Mouse (Mus musculus): ENCODE results near the gene Anln. TPM values are rescaled to one million over a fixed set of nuclear protein-coding genes. Genes with fewer than 3 reads are reported as not detected.
"Not testable (repeated sequence)": the region's sequence is repeated elsewhere in the genome, so short reads cannot be mapped to it uniquely, and the experiment has no call there.

Anln gene
- polyA plus RNA-seq, 1 experiment from 2014 or later, result 38.7 TPM

DNA sequence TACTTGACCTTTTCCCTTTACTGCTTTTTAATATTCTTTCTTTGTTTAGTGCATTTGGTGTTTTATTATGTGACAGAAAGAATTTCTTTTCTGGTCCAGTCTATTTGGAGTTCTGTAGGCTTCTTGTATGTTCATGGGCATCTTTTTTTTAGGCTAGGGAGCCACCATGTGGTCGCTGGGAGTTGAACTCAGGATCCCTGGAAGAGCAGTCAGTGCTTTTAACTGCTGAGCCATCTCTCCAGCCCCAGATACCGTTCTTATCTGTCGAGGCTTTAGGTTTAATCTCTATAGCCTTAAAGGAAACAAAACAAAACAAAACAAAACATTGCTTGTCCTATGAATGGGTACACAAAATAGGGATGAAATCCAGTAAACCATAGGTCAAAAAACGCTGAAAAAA, 19.4 kb upstream of the Anln start:
- not testable (repeated sequence) for H3K27me3 ChIP-seq (replicated peaks; ENCODE audit: control insufficient read depth, insufficient read depth, low read length); H3K4me2 ChIP-seq (ENCODE audit: low read depth, low read length); DNase-seq (ENCODE audit: low spot score); H3K4me3 ChIP-seq (ENCODE audit: low read depth, low read length); H3K36me3 ChIP-seq (ENCODE audit: control insufficient read depth, insufficient read depth, low read length); H3K4me1 ChIP-seq (ENCODE audit: control insufficient read depth, insufficient read depth, low read length); ATAC-seq (ENCODE audit: low read depth); H3K9me3 ChIP-seq (ENCODE audit: control insufficient read depth, low read length); H3K27ac ChIP-seq (replicated peaks; ENCODE audit: low read depth, low read length); H3K9ac ChIP-seq (ENCODE audit: low read depth, low read length)
- 28% methylated on average over 4 of the region's 4 CpGs for WGBS

DNA sequence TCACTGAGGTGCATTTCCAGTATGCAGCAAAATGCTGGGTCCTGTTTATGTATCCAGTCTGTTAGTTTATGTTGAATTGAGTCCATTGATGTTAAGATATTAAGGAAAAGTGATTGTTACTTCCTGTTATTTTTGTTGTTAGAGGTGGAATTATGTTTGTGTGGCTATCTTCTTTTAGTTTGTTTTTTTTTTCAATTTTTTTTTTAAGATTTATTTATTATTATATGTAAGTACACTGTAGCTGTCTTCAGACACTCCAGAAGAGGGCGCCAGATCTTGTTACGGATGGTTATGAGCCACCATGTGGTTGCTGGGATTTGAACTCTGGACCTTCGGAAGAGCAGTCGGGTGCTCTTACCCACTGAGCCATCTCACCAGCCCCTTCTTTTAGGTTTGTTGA, 18.6 kb upstream of the Anln start:
- not testable (repeated sequence) for H3K27me3 ChIP-seq (replicated peaks; ENCODE audit: control insufficient read depth, insufficient read depth, low read length); H3K36me3 ChIP-seq (ENCODE audit: control insufficient read depth, insufficient read depth, low read length); H3K4me2 ChIP-seq (ENCODE audit: low read depth, low read length); H3K9ac ChIP-seq (ENCODE audit: low read depth, low read length); ATAC-seq (ENCODE audit: low read depth); H3K27ac ChIP-seq (replicated peaks; ENCODE audit: low read depth, low read length); H3K9me3 ChIP-seq (ENCODE audit: control insufficient read depth, low read length); H3K4me1 ChIP-seq (ENCODE audit: control insufficient read depth, insufficient read depth, low read length); H3K4me3 ChIP-seq (ENCODE audit: low read depth, low read length); DNase-seq (ENCODE audit: low spot score)
- 80% methylated on average over 3 of the region's 4 CpGs for WGBS

DNA sequence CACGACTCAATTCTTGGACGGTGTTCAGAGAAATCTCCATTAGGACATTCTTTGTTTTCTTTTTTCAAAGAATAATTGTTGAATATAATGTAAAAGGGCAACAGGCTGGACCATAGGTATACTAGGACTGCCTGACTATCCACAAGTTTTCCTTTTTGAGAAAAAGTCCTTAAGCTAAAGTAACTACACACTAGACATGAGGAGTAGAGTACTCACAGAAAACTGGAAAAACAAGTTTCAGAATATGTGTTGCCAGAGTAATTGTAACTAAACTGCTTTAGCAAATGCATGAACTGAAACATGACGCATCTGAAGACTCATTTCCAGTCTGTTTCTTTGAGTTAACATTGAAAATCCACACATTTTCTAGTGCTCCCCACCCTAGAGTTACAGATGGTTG, 16.4 kb upstream of the Anln start:
- Histone ChIP-seq H3K4me2 (ENCODE audit: low read depth, low read length) (no peak overlapping the region), H3K4me3 (ENCODE audit: low read depth, low read length) (no peak overlapping the region), H3K36me3 (ENCODE audit: control insufficient read depth, insufficient read depth, low read length) (no peaks in the 10 kb centered on the region), H3K27ac (replicated peaks; ENCODE audit: low read depth, low read length) (no peak overlapping the region; the same call in 1 of the 2 replicates), H3K4me1 (ENCODE audit: control insufficient read depth, insufficient read depth, low read length) (no peaks in the 10 kb centered on the region), H3K27me3 (replicated peaks; ENCODE audit: control insufficient read depth, insufficient read depth, low read length) (no peaks in the 10 kb centered on the region), H3K9ac (ENCODE audit: low read depth, low read length) (no peak overlapping the region), H3K9me3 (ENCODE audit: control insufficient read depth, low read length) (no peaks in the 10 kb centered on the region)
- 74% methylated on average over 3 of the region's 3 CpGs for WGBS
- ATAC-seq (ENCODE audit: low read depth) (no peak; the same call in 1 of the 2 replicates), DNase-seq (ENCODE audit: low spot score) (peak; percentile 75)

DNA sequence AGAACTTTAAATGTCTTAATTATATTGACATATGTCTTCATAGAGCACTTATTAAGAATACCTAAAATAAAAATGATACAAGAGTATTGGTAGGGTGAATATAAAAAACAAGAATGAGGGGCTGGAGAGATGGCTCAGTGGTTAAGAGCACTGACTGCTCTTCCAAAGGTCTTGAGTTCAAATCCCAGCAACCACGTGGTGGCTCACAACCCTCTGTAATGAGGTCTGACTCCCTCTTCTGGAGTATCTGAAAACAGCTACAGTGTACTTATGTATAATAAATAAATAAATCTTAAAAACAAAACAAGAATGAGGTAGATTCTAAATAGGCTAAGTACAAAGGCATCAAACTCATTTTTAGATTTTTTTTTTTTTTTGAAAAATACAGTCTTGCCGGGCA, 14.5 kb upstream of the Anln start:
- H3K4me3 ChIP-seq (ENCODE audit: low read depth, low read length); ATAC-seq (ENCODE audit: low read depth); H3K27me3 ChIP-seq (replicated peaks; ENCODE audit: control insufficient read depth, insufficient read depth, low read length); H3K9me3 ChIP-seq (ENCODE audit: control insufficient read depth, low read length); H3K36me3 ChIP-seq (ENCODE audit: control insufficient read depth, insufficient read depth, low read length); H3K4me2 ChIP-seq (ENCODE audit: low read depth, low read length); H3K27ac ChIP-seq (replicated peaks; ENCODE audit: low read depth, low read length); H3K9ac ChIP-seq (ENCODE audit: low read depth, low read length); H3K4me1 ChIP-seq (ENCODE audit: control insufficient read depth, insufficient read depth, low read length); DNase-seq (ENCODE audit: low spot score): not testable (repeated sequence)
- 70% methylated on average over 2 of the region's 2 CpGs for WGBS

DNA sequence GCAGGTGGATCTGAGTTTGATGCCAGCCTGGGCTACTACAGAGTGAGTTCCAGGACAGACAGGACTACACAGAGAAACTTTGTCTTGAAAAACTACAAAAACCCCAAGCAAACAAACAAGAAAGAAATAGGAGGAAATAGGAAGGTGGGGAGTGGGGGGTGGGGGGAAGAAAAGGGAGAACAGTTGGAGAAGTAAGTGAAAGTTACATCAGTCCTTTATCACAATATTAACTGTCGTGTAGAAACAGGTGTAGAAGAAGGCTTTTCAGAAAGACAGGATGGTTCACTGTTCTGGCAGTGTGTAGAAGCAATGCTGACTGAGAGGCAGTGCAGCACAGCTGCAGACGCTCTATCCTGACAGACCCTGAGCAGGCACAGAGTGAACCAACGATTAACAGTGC, 14.0 kb upstream of the Anln start:
- H3K27me3 ChIP-seq (replicated peaks; ENCODE audit: control insufficient read depth, insufficient read depth, low read length), result no peaks in the 10 kb centered on the region
- no peak overlapping the region for H3K4me3 ChIP-seq (ENCODE audit: low read depth, low read length)
- no peak for DNase-seq (ENCODE audit: low spot score)
- WGBS, result 81% methylated on average over 3 of the region's 3 CpGs
- H3K27ac ChIP-seq (replicated peaks; ENCODE audit: low read depth, low read length), result no peak overlapping the region
- no peaks in the 10 kb centered on the region for H3K4me1 ChIP-seq (ENCODE audit: control insufficient read depth, insufficient read depth, low read length)
- no peak for ATAC-seq (ENCODE audit: low read depth)
- no peaks in the 10 kb centered on the region for H3K9me3 ChIP-seq (ENCODE audit: control insufficient read depth, low read length)
- no peaks in the 10 kb centered on the region for H3K36me3 ChIP-seq (ENCODE audit: control insufficient read depth, insufficient read depth, low read length)
- no peak overlapping the region for H3K9ac ChIP-seq (ENCODE audit: low read depth, low read length)
- H3K4me2 ChIP-seq (ENCODE audit: low read depth, low read length), result no peak overlapping the region

DNA sequence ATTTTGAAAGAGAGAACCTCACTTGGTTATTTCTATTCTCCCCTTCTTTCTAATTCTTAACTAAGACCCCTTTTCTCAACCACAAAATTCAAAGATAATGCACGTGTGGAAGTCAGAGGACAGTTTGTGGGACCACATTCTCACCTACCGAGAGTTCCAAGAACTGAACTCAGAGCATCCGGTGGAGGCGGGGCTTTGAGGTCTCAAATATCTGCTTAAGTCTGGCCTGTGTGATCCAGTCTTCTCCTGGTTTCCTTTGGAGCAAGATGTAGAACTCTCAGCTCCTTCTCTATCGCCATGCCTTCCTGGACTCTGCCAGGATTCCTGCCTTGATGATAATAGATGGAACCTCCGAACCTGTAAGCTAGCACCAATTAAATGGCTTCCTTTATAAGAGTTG, 13.0 kb upstream of the Anln start:
- ATAC-seq (ENCODE audit: low read depth), result no peak
- H3K36me3 ChIP-seq (ENCODE audit: control insufficient read depth, insufficient read depth, low read length), result no peaks in the 10 kb centered on the region
- no peak for DNase-seq (ENCODE audit: low spot score)
- no peaks in the 10 kb centered on the region for H3K4me1 ChIP-seq (ENCODE audit: control insufficient read depth, insufficient read depth, low read length)
- H3K4me3 ChIP-seq (ENCODE audit: low read depth, low read length), result no peak overlapping the region
- 83% methylated on average over 6 of the region's 6 CpGs for WGBS
- no peak overlapping the region for H3K27ac ChIP-seq (replicated peaks; ENCODE audit: low read depth, low read length)
- H3K9me3 ChIP-seq (ENCODE audit: control insufficient read depth, low read length), result no peaks in the 10 kb centered on the region
- H3K4me2 ChIP-seq (ENCODE audit: low read depth, low read length), result no peak overlapping the region
- H3K27me3 ChIP-seq (replicated peaks; ENCODE audit: control insufficient read depth, insufficient read depth, low read length), result no peaks in the 10 kb centered on the region
- no peak overlapping the region for H3K9ac ChIP-seq (ENCODE audit: low read depth, low read length)

DNA sequence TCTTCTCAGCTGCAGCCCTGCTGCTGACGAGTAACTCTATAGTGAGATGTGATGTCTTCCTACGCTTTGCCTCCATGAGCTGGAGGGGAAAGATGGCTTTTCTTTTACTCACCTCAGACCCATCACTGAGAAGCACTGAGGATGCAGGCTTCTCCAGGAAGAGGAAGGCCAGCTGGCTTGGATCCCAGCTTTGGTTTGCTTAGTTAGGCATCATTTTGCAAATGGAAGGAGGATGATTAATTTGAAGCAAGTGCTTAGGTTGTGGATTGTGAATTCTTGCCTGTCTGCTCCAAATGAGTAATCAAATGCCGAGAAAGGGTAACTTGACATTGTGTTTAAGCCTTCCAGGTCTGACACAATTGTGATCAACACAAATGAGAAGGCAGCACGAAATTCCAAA, 10.0 kb upstream of the Anln start:
- DNase-seq (ENCODE audit: low spot score), result no peak
- no peaks in the 10 kb centered on the region for H3K36me3 ChIP-seq (ENCODE audit: control insufficient read depth, insufficient read depth, low read length)

DNA sequence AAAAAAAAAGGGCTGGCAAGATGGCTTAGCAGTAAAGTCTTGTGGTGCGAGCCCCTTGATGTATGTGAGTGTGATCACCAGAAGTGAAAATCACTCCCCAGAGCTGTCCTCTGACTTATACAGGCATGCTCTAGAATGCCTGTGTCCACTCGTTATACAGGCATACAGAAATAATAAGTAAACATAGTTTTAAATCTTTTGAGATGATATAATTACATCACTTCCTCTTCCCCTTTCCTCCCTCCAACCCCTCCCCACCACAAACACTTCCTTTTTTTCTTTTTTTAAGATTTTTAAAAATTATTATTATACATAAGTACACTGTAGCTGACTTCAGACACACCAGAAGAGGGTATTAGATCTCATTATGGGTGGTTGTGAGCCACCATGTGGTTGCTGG, 5.7 kb upstream of the Anln start:
- Histone ChIP-seq H3K4me2 (ENCODE audit: low read depth, low read length) (no peak overlapping the region), H3K27me3 (replicated peaks; ENCODE audit: control insufficient read depth, insufficient read depth, low read length) (no peaks in the 10 kb centered on the region), H3K9ac (ENCODE audit: low read depth, low read length) (no peak overlapping the region), H3K4me1 (ENCODE audit: control insufficient read depth, insufficient read depth, low read length) (peaks cover 3% of the 10 kb centered on the region; the same call in 1 of the 2 replicates), H3K4me3 (ENCODE audit: low read depth, low read length) (no peak overlapping the region), H3K9me3 (ENCODE audit: control insufficient read depth, low read length) (no peaks in the 10 kb centered on the region), H3K36me3 (ENCODE audit: control insufficient read depth, insufficient read depth, low read length) (no peaks in the 10 kb centered on the region), H3K27ac (replicated peaks; ENCODE audit: low read depth, low read length) (no peak overlapping the region)
- WGBS, result 89% methylated on average over 2 of the region's 2 CpGs
- DNase-seq (ENCODE audit: low spot score) (no peak), ATAC-seq (ENCODE audit: low read depth) (no peak)

More for the DNA sequence above, 10.0 kb upstream of the Anln start:
- H3K9me3 ChIP-seq (ENCODE audit: control insufficient read depth, low read length), result no peaks in the 10 kb centered on the region
- no peak for ATAC-seq (ENCODE audit: low read depth)
- no peak overlapping the region for H3K4me3 ChIP-seq (ENCODE audit: low read depth, low read length)
- H3K9ac ChIP-seq (ENCODE audit: low read depth, low read length), result no peak overlapping the region
- 76% methylated on average over 4 of the region's 4 CpGs for WGBS
- no peaks in the 10 kb centered on the region for H3K4me1 ChIP-seq (ENCODE audit: control insufficient read depth, insufficient read depth, low read length)
- H3K27me3 ChIP-seq (replicated peaks; ENCODE audit: control insufficient read depth, insufficient read depth, low read length), result no peaks in the 10 kb centered on the region
- H3K4me2 ChIP-seq (ENCODE audit: low read depth, low read length), result no peak overlapping the region
- no peak overlapping the region for H3K27ac ChIP-seq (replicated peaks; ENCODE audit: low read depth, low read length)

DNA sequence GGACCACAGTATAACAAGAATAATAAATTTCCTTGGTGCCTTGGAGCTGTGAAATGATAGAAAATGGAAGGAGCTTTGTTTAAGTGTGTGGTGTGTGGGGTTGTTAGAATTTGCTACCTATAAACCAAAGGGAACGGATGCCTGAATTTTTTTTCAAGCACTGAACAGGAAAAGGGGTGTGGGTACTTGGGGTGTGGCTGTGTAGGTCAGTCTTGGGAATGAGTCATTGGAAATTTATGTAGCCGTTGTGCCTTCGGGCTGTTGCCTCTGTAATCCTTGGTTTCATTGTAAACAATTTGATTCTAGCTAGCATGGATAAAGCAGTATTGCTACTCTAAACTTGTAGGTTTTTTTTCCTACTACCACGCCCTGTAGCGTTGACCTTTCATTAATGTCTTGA, 1.4 kb upstream of the Anln start:
- Histone ChIP-seq H3K9ac (ENCODE audit: low read depth, low read length) (no peak overlapping the region), H3K27ac (replicated peaks; ENCODE audit: low read depth, low read length) (no peak overlapping the region), H3K4me1 (ENCODE audit: control insufficient read depth, insufficient read depth, low read length) (peaks cover 14% of the 10 kb centered on the region; the same call in 1 of the 2 replicates), H3K27me3 (replicated peaks; ENCODE audit: control insufficient read depth, insufficient read depth, low read length) (no peaks in the 10 kb centered on the region), H3K4me3 (ENCODE audit: low read depth, low read length) (no peak overlapping the region), H3K36me3 (ENCODE audit: control insufficient read depth, insufficient read depth, low read length) (no peaks in the 10 kb centered on the region), H3K9me3 (ENCODE audit: control insufficient read depth, low read length) (no peaks in the 10 kb centered on the region), H3K4me2 (ENCODE audit: low read depth, low read length) (no peak overlapping the region)
- ATAC-seq (ENCODE audit: low read depth) (no peak), DNase-seq (ENCODE audit: low spot score) (no peak)
- WGBS, result 88% methylated on average over 5 of the region's 5 CpGs

Measured in embryonic facial prominence, embryonic 14.5 days (tissue).